Mouse (Mus musculus): ENCODE data around the gene Tnfrsf18. TPM values are rescaled to one million over a fixed set of nuclear protein-coding genes. Genes with fewer than 3 reads are reported as not detected.

Gene Tnfrsf18
- total and polyA plus RNA-seq, 3 experiments, result 9.3 to 16.2 TPM; not detected in 1

- no peak overlapping the region for H3K4me3 ChIP-seq (ENCODE audit: control insufficient read depth in 1 of 2, insufficient read depth in 1 of 2, low read depth in 2 of 2, low read length in 2 of 2)
- no peak for DNase-seq (ENCODE audit: low read depth, low spot score)
- H3K9me3 ChIP-seq (replicated peaks; ENCODE audit: insufficient read depth, low read length), result no peaks in the 10 kb centered on the region
- peaks cover 3 to 8% of the 10 kb centered on the region in 2 experiments; a peak in 3 of 4 replicates for H3K27me3 ChIP-seq (ENCODE audit: control insufficient read depth in 1 of 2, insufficient read depth in 2 of 2, low read length in 2 of 2)
- no peak overlapping the region for H3K27ac ChIP-seq (ENCODE audit: control insufficient read depth, low read depth, low read length)
- H3K36me3 ChIP-seq (ENCODE audit: control insufficient read depth in 1 of 2, insufficient read depth in 2 of 2, low read length in 2 of 2), result peaks cover 0 to 3% of the 10 kb centered on the region in 2 experiments; a peak in 1 of 4 replicates
- no peak overlapping the region for H3K9ac ChIP-seq (ENCODE audit: control insufficient read depth, low read depth, low read length, poor library complexity, severe bottlenecking)
- peaks cover 0 to 7% of the 10 kb centered on the region in 2 experiments; a peak in 2 of 4 replicates for H3K4me1 ChIP-seq (ENCODE audit: control insufficient read depth in 1 of 2, insufficient read depth in 2 of 2, low read length in 2 of 2)
- no peaks in the 10 kb centered on the region for H3K79me2 ChIP-seq (ENCODE audit: control insufficient read depth, insufficient read depth, low read length, poor library complexity)
- TF ChIP-seq SMC3 (IDR thresholded peaks at IDR 0.05; ENCODE audit: low read depth, low read length) (no peak), MAFK (IDR thresholded peaks at IDR 0.05; ENCODE audit: borderline replicate concordance, low read depth, low read length) (no peak), CHD1 (IDR thresholded peaks at IDR 0.05; ENCODE audit: low read depth, low read length) (no peak), CHD2 (IDR thresholded peaks at IDR 0.05; ENCODE audit: low read length) (no peak), GABPA (IDR thresholded peaks at IDR 0.05; ENCODE audit: low read depth, low read length) (no peak), TAL1 (IDR thresholded peaks at IDR 0.05; ENCODE audit: low read length) (no peak), GATA1 (IDR thresholded peaks at IDR 0.05; ENCODE audit: low read depth, low read length) (no peak), USF2 (IDR thresholded peaks at IDR 0.05; ENCODE audit: borderline replicate concordance in 1 of 2, insufficient read depth in 1 of 2, low read depth in 1 of 2, low read length in 2 of 2) (no peak), ZNF384 (IDR thresholded peaks at IDR 0.05; ENCODE audit: low read depth, low read length) (no peak), MEF2A (IDR thresholded peaks at IDR 0.05; ENCODE audit: extremely low read depth, insufficient replicate concordance, low read depth, low read length, poor library complexity, severe bottlenecking) (no peak), POLR2AphosphoS5 (IDR thresholded peaks at IDR 0.05; ENCODE audit: borderline replicate concordance, low read depth, low read length) (no peak), CTCF (IDR thresholded peaks at IDR 0.05 in 2 of 3, conservative IDR thresholded peaks at IDR 0.05 in 1 of 3; ENCODE audit: control insufficient read depth in 1 of 3, insufficient read depth in 1 of 3, low read depth in 2 of 3, low read length in 3 of 3, poor library complexity in 1 of 3, severe bottlenecking in 1 of 3) (no peak), UBTF (IDR thresholded peaks at IDR 0.05; ENCODE audit: borderline replicate concordance, insufficient read depth, low read depth, low read length) (no peak)
Observed at GRCm38 (mm10) chr4:156055173-156055572, 29.2 kb downstream of the Tnfrsf18 start.

DNA sequence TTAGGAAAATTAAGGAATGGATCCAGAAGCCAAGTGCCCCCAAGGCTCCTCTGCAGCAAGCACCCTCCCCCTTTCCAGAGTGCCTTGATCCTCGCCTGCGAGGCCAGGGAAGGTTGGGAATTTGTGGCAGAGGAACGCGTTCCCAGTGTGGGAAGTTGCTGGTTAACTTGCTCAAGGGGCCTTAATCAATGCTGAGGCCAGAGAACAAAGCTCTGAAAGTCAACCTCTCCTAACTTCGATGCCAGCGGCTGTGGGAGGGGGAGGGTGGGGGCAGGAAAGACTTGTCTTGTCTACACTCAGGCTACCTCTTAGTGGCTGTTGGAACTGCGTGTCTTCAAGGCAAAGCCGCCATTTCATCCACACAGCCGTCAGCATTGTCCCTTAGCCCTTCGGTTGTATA lies 31.7 kb downstream of the Tnfrsf18 start:
- no peak for DNase-seq (ENCODE audit: low read depth, low spot score)
- no peak for TF ChIP-seq CHD1 (IDR thresholded peaks at IDR 0.05; ENCODE audit: low read depth, low read length)
- TF ChIP-seq E2F4 (IDR thresholded peaks at IDR 0.05; ENCODE audit: borderline replicate concordance, low read depth, low read length), result no peak
- TF ChIP-seq MAZ (IDR thresholded peaks at IDR 0.05; ENCODE audit: low read depth, low read length), result no peak
- TF ChIP-seq TAL1 (IDR thresholded peaks at IDR 0.05; ENCODE audit: low read length), result no peak
- TF ChIP-seq GATA1 (IDR thresholded peaks at IDR 0.05; ENCODE audit: low read depth, low read length), result no peak
- TF ChIP-seq ETS1 (IDR thresholded peaks at IDR 0.05; ENCODE audit: low read depth, low read length), result no peak
- no peak for TF ChIP-seq POLR2AphosphoS5 (IDR thresholded peaks at IDR 0.05; ENCODE audit: borderline replicate concordance, low read depth, low read length)
- no peak for TF ChIP-seq MEF2A (IDR thresholded peaks at IDR 0.05; ENCODE audit: extremely low read depth, insufficient replicate concordance, low read depth, low read length, poor library complexity, severe bottlenecking)
- no peak for TF ChIP-seq ELF1 (IDR thresholded peaks at IDR 0.05; ENCODE audit: low read depth, low read length)
- TF ChIP-seq CTCF (IDR thresholded peaks at IDR 0.05 in 2 of 3, conservative IDR thresholded peaks at IDR 0.05 in 1 of 3; ENCODE audit: control insufficient read depth in 1 of 3, insufficient read depth in 1 of 3, low read depth in 2 of 3, low read length in 3 of 3, poor library complexity in 1 of 3, severe bottlenecking in 1 of 3), result no peak
- no peak for TF ChIP-seq MAFK (IDR thresholded peaks at IDR 0.05; ENCODE audit: borderline replicate concordance, low read depth, low read length)
- TF ChIP-seq UBTF (IDR thresholded peaks at IDR 0.05; ENCODE audit: borderline replicate concordance, insufficient read depth, low read depth, low read length), result no peak
- Histone ChIP-seq H3K4me1 (ENCODE audit: control insufficient read depth in 1 of 2, insufficient read depth in 2 of 2, low read length in 2 of 2) (no peaks in the 10 kb centered on the region), H3K36me3 (ENCODE audit: control insufficient read depth in 1 of 2, insufficient read depth in 2 of 2, low read length in 2 of 2) (no peaks in the 10 kb centered on the region), H3K27me3 (ENCODE audit: control insufficient read depth in 1 of 2, insufficient read depth in 2 of 2, low read length in 2 of 2) (peaks cover 3 to 8% of the 10 kb centered on the region in 2 experiments; a peak in 3 of 4 replicates), H3K4me3 (ENCODE audit: control insufficient read depth in 1 of 2, insufficient read depth in 1 of 2, low read depth in 2 of 2, low read length in 2 of 2) (no peak overlapping the region), H3K9me3 (replicated peaks; ENCODE audit: insufficient read depth, low read length) (no peaks in the 10 kb centered on the region), H3K9ac (ENCODE audit: control insufficient read depth, low read depth, low read length, poor library complexity, severe bottlenecking) (no peak overlapping the region), H3K27ac (ENCODE audit: control insufficient read depth, low read depth, low read length) (no peak overlapping the region), H3K79me2 (ENCODE audit: control insufficient read depth, insufficient read depth, low read length, poor library complexity) (no peaks in the 10 kb centered on the region)
